Mouse (Mus musculus) frontal cortex, adult (tissue): ENCODE results near the gene Slc25a33.

Experiments used
- ATAC-seq: cut with Nextera tagmentation; 2 replicates; pipeline ENCODE4 v1.9.2; 2017; ENCODE audit warnings: mild to moderate bottlenecking, moderate library complexity, mixed read lengths; ENCODE audit not compliant: low TSS enrichment

Slc25a33 gene

GRCm38 (mm10) chr4:149728810-149729209, 45.3 kb downstream of the Slc25a33 start:
- no peak for ATAC-seq

GRCm38 (mm10) chr4:149727636-149728035, 46.4 kb downstream of the Slc25a33 start:
- no peak for ATAC-seq

GRCm38 (mm10) chr4:149725661-149726350, 48.3 kb downstream of the Slc25a33 start:
- peak; percentile 53; the same call in 1 of the 2 replicates for ATAC-seq

GRCm38 (mm10) chr4:149724916-149725470, 49.1 kb downstream of the Slc25a33 start:
- ATAC-seq = no peak

- peak; percentile 70 for ATAC-seq
These were observed 50.0 kb downstream of the Slc25a33 start for GRCm38 (mm10) chr4:149723855-149724731.

- ATAC-seq = no peak
These were observed 51.1 kb downstream of the Slc25a33 start for GRCm38 (mm10) chr4:149723021-149723390.

- ATAC-seq = no peak
These were observed 51.7 kb downstream of the Slc25a33 start for GRCm38 (mm10) chr4:149722104-149723020.

GRCm38 (mm10) chr4:149721163-149721562, 52.9 kb downstream of the Slc25a33 start:
- ATAC-seq = no peak

GRCm38 (mm10) chr4:149719686-149720085, 54.4 kb downstream of the Slc25a33 start:
- ATAC-seq = peak; percentile 52; the same call in 1 of the 2 replicates

GRCm38 (mm10) chr4:149714542-149714941, 59.5 kb downstream of the Slc25a33 start:
- no peak for ATAC-seq

GRCm38 (mm10) chr4:149711955-149712354, 62.1 kb downstream of the Slc25a33 start:
- peak; percentile 33; the same call in 1 of the 2 replicates for ATAC-seq

GRCm38 (mm10) chr4:149711485-149711884, 62.6 kb downstream of the Slc25a33 start:
- ATAC-seq = no peak

GRCm38 (mm10) chr4:149710510-149710909, 63.6 kb downstream of the Slc25a33 start:
- peak; percentile 96 for ATAC-seq

- ATAC-seq = no peak
These were observed 68.1 kb downstream of the Slc25a33 start for GRCm38 (mm10) chr4:149705941-149706340.

GRCm38 (mm10) chr4:149705298-149705697, 68.8 kb downstream of the Slc25a33 start:
- no peak for ATAC-seq

GRCm38 (mm10) chr4:149702210-149702979, 71.7 kb downstream of the Slc25a33 start, which contains the start of gene Pik3cd:
Pik3cd (minus strand) TSS chr4:149702571.
- ATAC-seq = no peak

- ATAC-seq = no peak
These were observed 72.5 kb downstream of the Slc25a33 start for GRCm38 (mm10) chr4:149701426-149702209.

GRCm38 (mm10) chr4:149699953-149700352, 74.1 kb downstream of the Slc25a33 start:
- no peak for ATAC-seq

GRCm38 (mm10) chr4:149698197-149698821, 75.8 kb downstream of the Slc25a33 start:
- peak; percentile 89 for ATAC-seq
